Mouse (Mus musculus) forebrain, embryonic 14.5 days (tissue): ENCODE measurements around the gene Gpr146. TPM values are rescaled to one million over a fixed set of nuclear protein-coding genes. Genes with fewer than 3 reads are reported as not detected.

Experiments used
- ATAC-seq: fragments of 200-750 bp; cut with Nextera tagmentation; 2 replicates; pipeline ENCODE4 v1.8.0; 2017; ENCODE audit warnings: mild to moderate bottlenecking, moderate library complexity
- DNase-seq: peaks from one replicate; pipeline ENCODE4 v3.0.0-alpha.2; 2015; ENCODE audit warnings: low spot score
- H3K27ac ChIP-seq: fragments of 300-500 bp; sonication (generic); 2 replicates; pipeline ENCODE4 v1.5.1; 2014; ENCODE audit warnings: low read depth, mild to moderate bottlenecking, control low read depth, low read length, moderate library complexity
- H3K27me3 ChIP-seq: fragments of 300-500 bp; sonication (generic); replicated peaks from 2 replicates; pipeline ENCODE4 v1.6.1; 2014; ENCODE audit warnings: low read length, control low read depth, mixed read lengths; ENCODE audit not compliant: control insufficient read depth, insufficient read depth
- H3K36me3 ChIP-seq: fragments of 300-500 bp; sonication (generic); 2 replicates; pipeline ENCODE4 v1.6.1; 2014; ENCODE audit warnings: low read length, control low read depth; ENCODE audit not compliant: control insufficient read depth, insufficient read depth
- H3K4me1 ChIP-seq: fragments of 300-500 bp; sonication (generic); 2 replicates; pipeline ENCODE4 v1.6.1; 2014; ENCODE audit warnings: antibody characterized with exemption, low read length, control low read depth; ENCODE audit not compliant: control insufficient read depth, insufficient read depth
- H3K4me2 ChIP-seq: fragments of 300-500 bp; sonication (generic); 2 replicates; pipeline ENCODE4 v1.6.1; 2014; ENCODE audit warnings: mild to moderate bottlenecking, control low read depth, low read length
- H3K4me3 ChIP-seq: fragments of 300-500 bp; sonication (generic); 2 replicates; pipeline ENCODE4 v1.5.1; 2014; ENCODE audit warnings: low read depth, low read length, control low read depth
- H3K9ac ChIP-seq: fragments of 300-500 bp; sonication (generic); 2 replicates; pipeline ENCODE4 v1.6.1; 2014; ENCODE audit warnings: mild to moderate bottlenecking, low read length, control low read depth, moderate library complexity
- H3K9me3 ChIP-seq: fragments of 300-500 bp; sonication (generic); replicated peaks from 2 replicates; pipeline ENCODE4 v1.6.1; 2016; ENCODE audit warnings: low read length, control low read depth, mixed read lengths; ENCODE audit not compliant: control insufficient read depth
- WGBS: fragments of 180-500 bp; shearing (Covaris S2); extraction: QIAGEN DNeasy Blood & Tissue Kit; methylation state at CpG from one replicate; pipeline ENCODE4 v1.1.7; 2014; 5-methylcytosine and 5-hydroxymethylcytosine counted together
- polyA plus RNA-seq: library from polyadenylated mRNA; unstranded; fragments of >200 nt; fragmentation: Nextera tagmentation; extraction: Ambion mirVana; gene quantifications from 2 replicates; pipeline ENCODE4 v1.2.1, GENCODE M21; 2014

Gene Gpr146
- polyA plus RNA-seq, 1 experiment from 2014 or later: 0.93 TPM

DNA sequence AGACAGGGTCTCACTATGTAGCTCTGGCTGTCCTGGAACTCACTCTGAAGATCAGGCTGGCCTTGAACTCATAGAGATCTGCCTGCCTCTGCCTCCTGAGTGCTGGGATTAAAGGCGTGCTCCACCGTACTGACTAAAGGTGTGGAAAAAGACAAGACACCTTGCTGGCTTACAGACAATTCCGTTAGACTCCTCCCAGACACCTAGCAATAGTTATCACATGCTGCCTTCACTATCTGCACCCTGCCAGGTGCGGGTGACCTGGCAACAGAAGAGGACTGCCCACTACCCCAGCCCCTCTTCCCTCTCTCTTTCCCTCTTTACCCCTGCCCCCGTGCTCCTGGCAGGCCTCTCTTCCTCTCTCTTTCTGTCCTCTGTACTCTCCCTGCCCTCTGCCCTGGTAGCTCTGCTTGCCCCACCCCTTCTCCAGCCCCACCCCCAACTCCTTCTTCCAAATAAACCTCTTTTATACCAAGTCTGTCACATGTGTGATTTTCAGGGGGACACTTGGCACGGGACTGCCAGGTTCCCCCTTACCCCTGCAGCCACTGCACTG is 3.5 kb upstream of the Gpr146 start:
- peaks cover 9% of the 10 kb centered on the region for H3K4me1 ChIP-seq
- no peak for DNase-seq
- H3K9me3 ChIP-seq: no peaks in the 10 kb centered on the region
- H3K4me2 ChIP-seq: no peak overlapping the region
- H3K4me3 ChIP-seq: no peak overlapping the region
- 83% methylated on average over 6 of the region's 6 CpGs for WGBS
- no peak for ATAC-seq
- no peaks in the 10 kb centered on the region for H3K27me3 ChIP-seq
- H3K36me3 ChIP-seq: no peaks in the 10 kb centered on the region
- no peak overlapping the region for H3K9ac ChIP-seq
- no peak overlapping the region for H3K27ac ChIP-seq

DNA sequence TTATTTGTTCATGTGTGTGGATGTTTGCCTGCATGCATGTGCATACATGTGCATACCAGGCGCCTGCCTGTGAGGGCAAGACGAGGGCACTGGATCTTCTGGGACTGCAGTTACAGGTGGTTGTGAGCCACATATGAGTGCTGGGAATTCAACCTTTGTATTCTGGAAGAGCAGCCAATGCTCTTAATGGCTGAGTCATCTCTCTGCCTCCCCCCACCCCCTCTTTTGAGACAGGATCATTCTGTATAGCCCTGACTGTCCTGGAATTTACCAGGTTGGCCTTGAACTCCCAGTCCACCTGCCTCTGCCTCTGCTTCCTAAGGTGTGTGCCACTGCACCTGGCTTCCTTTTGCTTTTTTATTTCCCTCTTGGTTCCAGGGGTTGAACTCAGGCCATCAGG is 2.7 kb upstream of the Gpr146 start:
- ATAC-seq: no peak
- 92% methylated on average over 2 of the region's 2 CpGs for WGBS

DNA sequence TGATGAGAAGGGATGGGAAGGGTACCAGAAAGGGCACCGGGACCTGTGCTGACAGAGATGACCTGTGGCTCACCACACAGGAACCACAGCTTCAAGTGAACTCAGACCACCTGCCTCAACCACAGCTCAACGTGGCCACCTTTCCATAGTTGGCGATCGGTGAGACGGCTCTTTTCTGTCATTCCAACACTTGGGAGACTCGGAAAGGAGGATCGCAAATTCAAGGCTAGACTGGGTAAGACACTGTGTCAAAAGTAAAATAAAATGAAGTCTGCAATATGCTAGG is 717 bp downstream of the Gpr146 start:
- 92% methylated on average over 7 of the region's 7 CpGs for WGBS
- no peak overlapping the region for H3K27ac ChIP-seq
- no peak overlapping the region for H3K9ac ChIP-seq
- H3K4me3 ChIP-seq: no peak overlapping the region
- no peaks in the 10 kb centered on the region for H3K9me3 ChIP-seq
- H3K4me2 ChIP-seq: no peak overlapping the region
- DNase-seq: no peak
- H3K4me1 ChIP-seq: peaks cover 7% of the 10 kb centered on the region
- no peaks in the 10 kb centered on the region for H3K36me3 ChIP-seq
- no peak for ATAC-seq
- H3K27me3 ChIP-seq: no peaks in the 10 kb centered on the region

More for the DNA sequence above, 2.7 kb upstream of the Gpr146 start:
- H3K27me3 ChIP-seq: no peaks in the 10 kb centered on the region
- no peaks in the 10 kb centered on the region for H3K9me3 ChIP-seq
- H3K4me2 ChIP-seq: no peak overlapping the region
- H3K36me3 ChIP-seq: no peaks in the 10 kb centered on the region
- peaks cover 9% of the 10 kb centered on the region for H3K4me1 ChIP-seq
- no peak overlapping the region for H3K4me3 ChIP-seq
- no peak for DNase-seq
- H3K27ac ChIP-seq: no peak overlapping the region
- no peak overlapping the region for H3K9ac ChIP-seq

DNA sequence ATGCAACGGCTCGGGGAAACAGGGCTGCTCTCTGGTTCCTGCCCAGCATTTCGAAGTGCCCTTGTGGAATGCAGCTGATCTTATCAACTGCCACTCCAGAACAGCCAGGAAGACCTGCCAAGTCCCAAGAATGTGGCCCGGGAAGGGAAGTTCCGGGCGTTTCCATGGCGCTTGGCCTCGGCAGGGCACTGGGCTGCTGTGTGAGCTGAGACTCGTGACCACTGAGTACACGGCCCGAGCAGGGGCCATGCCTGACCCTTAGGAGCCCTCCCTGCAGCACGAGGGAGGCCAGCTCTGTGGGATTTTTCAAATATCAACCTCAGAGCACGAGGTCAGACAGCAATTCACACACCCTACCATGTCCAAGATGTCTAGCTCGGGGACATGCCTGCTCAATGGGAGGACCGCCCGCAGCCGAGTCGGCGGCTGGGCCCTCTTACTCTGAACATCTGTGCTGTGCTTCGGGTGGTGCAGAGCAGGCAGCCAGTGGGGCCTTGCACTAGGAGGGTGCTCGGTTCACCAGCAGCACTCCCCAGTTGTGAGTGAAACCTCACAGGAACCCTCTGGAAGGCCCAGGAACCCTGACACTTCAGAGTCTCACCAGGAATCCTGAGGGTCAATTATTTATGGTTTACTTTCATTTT is 1.6 kb downstream of the Gpr146 start:
- Histone ChIP-seq H3K27me3 (no peaks in the 10 kb centered on the region), H3K4me2 (no peak overlapping the region), H3K4me1 (peaks cover 7% of the 10 kb centered on the region), H3K4me3 (no peak overlapping the region), H3K9ac (no peak overlapping the region), H3K27ac (no peak overlapping the region), H3K9me3 (no peaks in the 10 kb centered on the region), H3K36me3 (no peaks in the 10 kb centered on the region)
- WGBS: 73% methylated on average over 21 of the region's 21 CpGs
- DNase-seq (no peak), ATAC-seq (no peak)

DNA sequence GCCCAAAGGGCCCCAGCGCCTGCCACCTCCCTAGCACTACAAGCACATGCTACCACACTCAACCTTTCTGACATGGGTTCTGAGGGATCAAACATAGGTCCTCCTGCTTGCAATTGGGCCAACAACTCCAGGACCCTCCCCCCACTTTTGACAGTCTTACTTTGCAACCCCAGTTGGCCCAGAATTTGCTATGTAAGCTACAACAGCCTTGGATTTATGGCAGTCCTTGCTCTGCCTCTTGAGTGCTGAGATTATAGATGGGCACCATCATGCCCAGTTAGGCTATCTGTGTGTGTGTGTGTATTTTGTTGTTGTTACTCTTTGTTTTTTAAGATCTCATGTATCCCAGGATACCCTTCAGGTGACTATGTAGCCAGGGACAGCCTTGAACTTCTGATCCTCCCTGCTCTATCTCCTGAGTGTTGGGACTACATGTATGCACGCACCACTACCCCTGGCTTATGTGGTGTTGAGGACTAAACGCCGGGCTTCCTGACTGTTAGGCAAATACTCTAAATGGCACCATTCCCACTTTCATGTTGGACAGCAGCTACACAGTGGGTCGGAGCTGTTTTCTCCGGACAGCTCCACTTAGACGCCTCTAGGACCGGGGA is 2.4 kb downstream of the Gpr146 start:
- Histone ChIP-seq H3K27me3 (no peaks in the 10 kb centered on the region), H3K4me1 (peaks cover 7% of the 10 kb centered on the region), H3K9me3 (no peaks in the 10 kb centered on the region), H3K27ac (no peak overlapping the region), H3K9ac (peak overlapping the region; percentile 71), H3K4me3 (peak overlapping the region; percentile 55), H3K36me3 (no peaks in the 10 kb centered on the region), H3K4me2 (peak overlapping the region; percentile 87)
- 18% methylated on average over 8 of the region's 8 CpGs for WGBS
- ATAC-seq (no peak; the same call in 1 of the 2 replicates), DNase-seq (no peak)

DNA sequence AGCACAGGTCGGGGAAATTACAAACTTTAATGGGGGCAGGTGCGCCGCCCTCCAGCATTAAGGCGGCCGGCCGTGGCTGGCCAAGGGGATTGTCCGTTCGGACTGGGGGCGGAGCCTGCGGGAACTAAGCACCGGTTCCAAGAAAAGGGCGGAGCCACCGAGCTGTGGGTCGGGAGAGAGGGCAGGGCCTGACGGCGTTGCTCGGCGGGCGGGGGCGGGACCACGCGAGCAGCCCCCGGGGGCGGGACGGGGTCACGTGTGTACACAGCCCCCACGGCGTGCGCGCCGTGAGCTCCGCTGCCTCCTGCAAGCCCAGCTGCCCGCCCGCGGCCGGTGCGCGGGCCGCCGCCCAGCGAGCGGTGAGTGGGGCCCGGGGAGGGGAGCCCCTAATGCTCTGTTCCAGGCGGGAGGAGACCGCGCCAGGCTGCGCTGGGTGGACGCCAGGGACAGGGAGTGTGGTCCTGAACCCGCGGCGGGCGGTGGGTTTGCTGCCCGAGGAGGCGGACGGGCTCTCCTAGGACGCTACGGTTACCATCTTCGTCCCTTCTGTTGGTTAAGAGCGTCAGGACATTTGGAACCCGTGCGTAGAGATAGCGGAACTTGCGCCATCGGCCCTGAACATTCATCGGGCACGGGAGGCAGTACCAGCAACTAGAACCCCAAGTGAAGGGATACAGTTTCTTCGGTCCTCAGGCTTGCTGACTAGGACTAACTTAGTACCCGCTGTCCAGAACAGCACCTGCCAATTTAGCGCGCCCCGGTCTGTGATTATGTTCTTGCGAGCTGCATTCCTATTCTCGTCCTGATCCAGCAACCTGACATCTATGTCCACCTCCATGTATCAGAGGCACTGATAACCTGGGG is 3.1 kb downstream of the Gpr146 start:
- Histone ChIP-seq H3K27ac (no peak overlapping the region), H3K4me2 (peak overlapping the region; percentile 87), H3K9ac (peak overlapping the region; percentile 71), H3K4me3 (peak overlapping the region; percentile 55), H3K36me3 (no peaks in the 10 kb centered on the region), H3K27me3 (no peaks in the 10 kb centered on the region), H3K4me1 (peaks cover 7% of the 10 kb centered on the region), H3K9me3 (no peaks in the 10 kb centered on the region)
- WGBS: 1% methylated on average over 66 of the region's 73 CpGs
- peak; percentile 89 for DNase-seq
- peak; percentile 89 for ATAC-seq

DNA sequence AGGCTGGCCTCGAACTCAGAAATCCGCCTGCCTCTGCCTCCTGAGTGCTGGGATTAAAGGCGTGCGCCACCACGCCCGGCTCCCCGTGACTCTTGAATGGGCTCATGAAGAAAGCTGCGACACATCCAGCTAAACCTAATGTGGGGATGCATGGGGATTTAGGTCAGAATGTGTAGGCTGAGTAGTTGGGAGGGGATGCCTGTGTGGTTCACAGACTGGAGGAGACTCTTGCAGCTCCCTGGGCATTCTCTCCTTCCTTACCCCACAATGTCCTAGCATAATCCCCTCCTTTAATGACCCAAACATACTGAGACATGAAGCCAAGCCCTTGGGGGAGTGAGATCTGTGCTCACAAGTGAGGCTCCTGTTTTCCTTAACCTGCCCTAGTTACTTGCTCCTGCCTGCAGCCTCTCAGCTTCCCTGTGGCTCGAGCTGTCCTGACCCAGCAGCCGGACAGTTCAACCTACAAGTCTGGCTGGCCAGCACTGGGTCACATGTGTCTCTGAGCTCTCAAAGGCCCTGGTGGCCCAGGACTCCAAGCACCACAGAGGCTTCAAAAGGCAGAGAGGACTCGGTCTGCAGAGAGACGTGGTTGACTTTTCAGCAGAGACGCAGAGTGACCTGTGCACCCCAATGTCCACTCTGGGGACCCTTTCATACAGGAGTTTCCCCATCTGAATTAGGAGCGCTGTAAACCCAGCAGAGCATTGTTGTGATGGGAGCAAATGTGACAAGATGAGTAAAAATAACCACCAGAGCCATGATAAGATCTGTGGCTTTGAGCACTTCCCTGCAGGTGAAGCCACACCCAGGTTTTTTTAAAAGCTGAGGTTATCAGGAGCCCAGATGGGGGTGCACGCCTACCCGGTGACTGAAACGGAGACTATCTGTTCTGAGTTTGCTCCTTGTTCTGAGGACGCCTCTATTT is 4.4 kb downstream of the Gpr146 start:
- Histone ChIP-seq H3K9me3 (no peaks in the 10 kb centered on the region), H3K4me1 (peaks cover 7% of the 10 kb centered on the region), H3K27ac (no peak overlapping the region), H3K27me3 (no peaks in the 10 kb centered on the region), H3K36me3 (no peaks in the 10 kb centered on the region), H3K4me2 (no peak overlapping the region), H3K4me3 (no peak overlapping the region), H3K9ac (no peak overlapping the region)
- WGBS: 84% methylated on average over 18 of the region's 18 CpGs
- ATAC-seq (no peak), DNase-seq (no peak)

DNA sequence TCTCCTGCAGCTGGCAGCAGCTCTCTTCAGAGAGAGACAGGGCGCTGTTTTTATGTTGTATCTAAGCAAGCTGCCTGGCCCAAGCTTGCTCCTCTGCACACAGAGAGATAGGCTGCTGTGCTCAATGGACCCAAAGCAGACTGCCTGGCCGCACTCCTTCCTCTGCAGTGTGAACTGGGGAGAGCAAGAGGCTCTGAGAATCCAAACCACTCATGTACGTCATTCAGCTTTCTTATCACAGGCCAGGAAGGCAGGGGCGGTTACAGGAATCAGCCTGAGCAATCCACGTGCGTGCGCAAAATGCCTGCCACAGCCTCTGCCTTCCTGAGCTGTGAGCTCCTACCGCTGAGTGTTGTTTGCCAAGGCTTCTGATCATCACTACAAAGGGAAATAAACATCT is 5.3 kb downstream of the Gpr146 start:
- no peak for ATAC-seq
- peaks cover 7% of the 10 kb centered on the region for H3K4me1 ChIP-seq
- no peaks in the 10 kb centered on the region for H3K9me3 ChIP-seq
- H3K4me3 ChIP-seq: no peak overlapping the region
- DNase-seq: no peak
- WGBS: 84% methylated on average over 8 of the region's 8 CpGs
- H3K27me3 ChIP-seq: no peaks in the 10 kb centered on the region
- no peak overlapping the region for H3K4me2 ChIP-seq
- H3K36me3 ChIP-seq: no peaks in the 10 kb centered on the region
- no peak overlapping the region for H3K9ac ChIP-seq
- H3K27ac ChIP-seq: no peak overlapping the region
